Mouse (Mus musculus) midbrain, embryonic 13.5 days (tissue): ENCODE results near the gene Rps28. TPM values are rescaled to one million over a fixed set of nuclear protein-coding genes. Genes with fewer than 3 reads are reported as not detected.

ENCODE experiments used
- polyA plus RNA-seq: library from polyadenylated mRNA; unstranded; fragments of >200 nt; fragmentation: Nextera tagmentation; extraction: Ambion mirVana; gene quantifications from 2 replicates; pipeline ENCODE4 v1.2.1, GENCODE M21; 2015

Gene Rps28
- polyA plus RNA-seq, 1 experiment from 2014 or later: 704 TPM

Other genes with a start within 250 kb of the Rps28 start
- 68.0 and 69.0 TPM in 2 replicates for gene Zfp414, start 195.5 kb downstream of the Rps28 start, polyA plus RNA-seq
- gene Pram1, start 186.5 kb downstream of the Rps28 start, polyA plus RNA-seq: 0.81 and 0.93 TPM in 2 replicates
- 283 and 294 TPM in 2 replicates for gene Hnrnpm, start 137.7 kb downstream of the Rps28 start, polyA plus RNA-seq
- 54.4 and 55.8 TPM in 2 replicates for gene March2, start 105.9 kb downstream of the Rps28 start, polyA plus RNA-seq
- 534 and 547 TPM in 2 replicates for gene Rab11b, start 64.0 kb downstream of the Rps28 start, polyA plus RNA-seq
- 14.3 and 17.1 TPM in 2 replicates for gene Angptl4, start 42.7 kb downstream of the Rps28 start, polyA plus RNA-seq
- gene Kank3, start 14.0 kb downstream of the Rps28 start, polyA plus RNA-seq: 28.6 and 36.2 TPM in 2 replicates
- gene Ndufa7, start within 50 bp of the Rps28 start, polyA plus RNA-seq: 482 and 516 TPM in 2 replicates
- gene Cd320, start 18.5 kb upstream of the Rps28 start, polyA plus RNA-seq: 64.0 and 66.9 TPM in 2 replicates
- gene Gm7029, start 49.3 kb upstream of the Rps28 start, polyA plus RNA-seq: not detected in 2 replicates
- 2.9 and 3.0 TPM in 2 replicates for gene Kifc1, start 66.1 kb upstream of the Rps28 start, polyA plus RNA-seq
- gene Platr17, start 80.6 kb upstream of the Rps28 start, polyA plus RNA-seq: 0.40 and 0.52 TPM in 2 replicates
- 56.5 and 57.2 TPM in 2 replicates for gene Daxx, start 84.9 kb upstream of the Rps28 start, polyA plus RNA-seq
- 18.1 and 19.6 TPM in 2 replicates for gene Tapbp, start 91.3 kb upstream of the Rps28 start, polyA plus RNA-seq
- 20.3 TPM in 2 replicates for gene Zbtb22, start 91.3 kb upstream of the Rps28 start, polyA plus RNA-seq
- 49.8 and 56.9 TPM in 2 replicates for gene Rgl2, start 105.0 kb upstream of the Rps28 start, polyA plus RNA-seq
- 193 and 195 TPM in 2 replicates for gene Pfdn6, start 115.8 kb upstream of the Rps28 start, polyA plus RNA-seq
- 24.4 and 25.7 TPM in 2 replicates for gene Wdr46, start 116.1 kb upstream of the Rps28 start, polyA plus RNA-seq
- 12.4 and 13.6 TPM in 2 replicates for gene B3galt4, start 126.9 kb upstream of the Rps28 start, polyA plus RNA-seq
- gene Vps52, start 131.2 kb upstream of the Rps28 start, polyA plus RNA-seq: 66.4 and 69.8 TPM in 2 replicates
- gene Rps18, start 131.4 kb upstream of the Rps28 start, polyA plus RNA-seq: 918 and 949 TPM in 2 replicates
- 13.5 and 16.0 TPM in 2 replicates for gene H2-K1, start 175.8 kb upstream of the Rps28 start, polyA plus RNA-seq
- gene Ring1, start 200.1 kb upstream of the Rps28 start, polyA plus RNA-seq: 20.1 and 24.3 TPM in 2 replicates
- 80.5 and 91.7 TPM in 2 replicates for gene H2-Ke6, start 203.5 kb upstream of the Rps28 start, polyA plus RNA-seq
- 176 and 180 TPM in 2 replicates for gene Slc39a7, start 207.1 kb upstream of the Rps28 start, polyA plus RNA-seq
- gene Rxrb, start 207.2 kb upstream of the Rps28 start, polyA plus RNA-seq: 57.9 and 62.7 TPM in 2 replicates
- gene Col11a2, start 214.9 kb upstream of the Rps28 start, polyA plus RNA-seq: 2.1 and 2.5 TPM in 2 replicates